Mouse (Mus musculus) embryo, embryonic 10 days (tissue): Measurements from ENCODE around the gene Rnf26.

Experiments
- DNase-seq: peaks from one replicate; pipeline ENCODE4 v3.0.0-alpha.2; 2015; ENCODE audit warnings: low spot score

Rnf26 gene

DNA sequence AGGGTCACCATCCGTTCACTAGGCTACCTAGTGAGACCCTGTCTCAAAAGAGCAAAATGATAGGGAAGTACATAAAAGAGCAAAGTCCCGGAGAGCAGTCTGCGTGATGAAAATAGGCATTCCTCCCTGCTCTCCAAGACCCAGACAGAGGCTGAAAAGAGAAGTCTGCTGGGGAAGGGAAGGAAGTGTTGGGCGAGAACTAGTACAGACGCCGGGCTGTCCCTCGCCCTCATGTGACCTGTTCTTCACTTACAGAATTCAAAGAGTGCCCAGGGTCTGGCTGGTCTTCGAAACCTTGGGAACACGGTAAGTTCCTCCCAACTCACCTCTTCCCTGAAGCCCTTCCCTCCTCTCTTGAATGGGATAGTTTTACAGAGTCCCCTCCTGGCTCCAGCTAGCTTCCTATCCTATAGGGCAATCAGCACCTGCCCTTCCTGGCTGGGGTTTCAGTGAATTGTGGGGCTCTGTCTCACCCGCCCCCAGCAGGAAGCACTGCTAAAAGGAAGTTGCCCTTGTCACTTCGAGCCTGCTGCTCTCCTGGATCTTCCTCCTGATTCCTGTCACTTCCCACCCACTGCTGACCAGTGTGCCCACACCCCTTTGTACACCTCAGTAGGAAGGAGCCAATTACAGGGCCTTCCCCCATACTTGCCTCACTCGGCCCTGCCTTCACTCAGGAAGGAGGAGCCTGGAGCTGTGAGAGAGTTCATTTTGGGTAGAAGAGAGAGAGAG lies 24.3 kb downstream of the Rnf26 start:
- no peak for DNase-seq

- peak; percentile 59 for DNase-seq
These were observed 25.4 kb downstream of the Rnf26 start for GRCm38 (mm10) chr9:44087761-44088455.

- no peak for DNase-seq
These were observed 26.4 kb downstream of the Rnf26 start for GRCm38 (mm10) chr9:44086960-44087359.

GRCm38 (mm10) chr9:44085741-44086665 lies 27.3 kb downstream of the Rnf26 start:
- no peak for DNase-seq

DNA sequence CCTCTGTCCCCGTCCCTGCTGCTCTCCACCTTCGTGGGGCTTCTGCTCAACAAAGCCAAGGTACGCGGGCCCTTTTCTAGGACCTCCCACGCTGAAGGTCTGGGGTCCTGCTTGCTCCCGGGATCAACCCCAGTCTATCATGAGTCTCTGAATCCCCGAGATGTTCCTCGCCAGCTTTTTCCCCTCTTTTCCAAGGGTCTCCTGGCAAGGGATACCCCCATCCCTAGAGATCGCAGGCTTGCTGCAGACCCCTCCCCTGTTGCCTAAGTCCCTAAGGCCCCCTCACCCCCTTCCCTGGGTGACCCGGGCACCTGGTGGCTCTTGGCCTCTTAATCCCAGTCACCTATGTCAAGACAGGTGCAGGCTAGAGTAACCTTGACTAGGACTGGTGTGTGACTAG lies 28.0 kb downstream of the Rnf26 start:
- no peak for DNase-seq

DNA sequence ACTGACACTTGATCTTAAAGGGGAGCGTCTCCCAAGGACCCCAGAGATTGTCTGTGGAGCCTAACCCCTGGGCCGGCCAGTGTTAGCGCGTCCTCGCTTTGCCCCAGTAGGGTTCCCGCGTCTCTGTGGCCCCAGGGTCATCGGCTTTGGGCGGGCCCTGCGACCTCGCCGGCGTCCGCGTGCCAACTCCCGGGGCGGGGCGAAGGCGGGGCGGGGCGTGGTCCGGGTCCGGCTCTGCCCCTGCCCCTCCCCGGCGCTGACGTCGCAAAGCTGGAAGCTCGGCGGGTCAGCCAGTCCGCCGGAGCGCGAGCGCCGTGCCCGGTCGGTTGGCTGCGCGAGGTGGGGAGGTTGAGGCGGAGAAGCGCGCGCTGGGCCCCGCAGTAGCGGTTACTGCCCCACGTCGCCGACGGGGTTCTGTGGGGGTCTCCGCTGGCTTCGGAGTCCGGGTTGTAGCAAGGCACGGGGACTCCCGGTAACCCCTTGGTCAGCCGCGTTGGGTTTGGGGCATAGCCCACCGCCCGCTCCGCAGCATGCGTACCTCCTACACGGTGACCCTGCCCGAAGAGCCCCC lies 28.6 kb downstream of the Rnf26 start:
- DNase-seq, result peak; percentile 89

DNA sequence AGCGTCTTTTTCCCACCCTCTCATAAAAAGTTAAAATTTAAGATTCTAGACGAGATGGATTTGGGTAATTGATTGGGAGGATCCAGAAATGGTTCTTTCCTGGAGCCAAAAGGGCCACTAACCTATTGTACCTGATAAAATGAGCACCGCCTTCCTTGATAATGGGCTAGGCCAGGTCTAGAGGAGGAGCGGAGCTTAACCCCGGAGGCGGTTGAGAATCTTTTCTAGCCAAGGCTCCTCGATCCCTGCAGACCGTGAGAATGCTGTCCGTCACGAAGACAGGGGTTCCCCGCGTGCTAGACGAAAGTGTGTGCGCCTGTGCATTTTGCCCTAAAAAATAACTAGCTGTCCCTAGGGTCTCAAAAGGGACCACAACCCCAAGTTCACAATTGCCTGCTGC lies 29.1 kb downstream of the Rnf26 start:
- DNase-seq, result peak; percentile 36

DNA sequence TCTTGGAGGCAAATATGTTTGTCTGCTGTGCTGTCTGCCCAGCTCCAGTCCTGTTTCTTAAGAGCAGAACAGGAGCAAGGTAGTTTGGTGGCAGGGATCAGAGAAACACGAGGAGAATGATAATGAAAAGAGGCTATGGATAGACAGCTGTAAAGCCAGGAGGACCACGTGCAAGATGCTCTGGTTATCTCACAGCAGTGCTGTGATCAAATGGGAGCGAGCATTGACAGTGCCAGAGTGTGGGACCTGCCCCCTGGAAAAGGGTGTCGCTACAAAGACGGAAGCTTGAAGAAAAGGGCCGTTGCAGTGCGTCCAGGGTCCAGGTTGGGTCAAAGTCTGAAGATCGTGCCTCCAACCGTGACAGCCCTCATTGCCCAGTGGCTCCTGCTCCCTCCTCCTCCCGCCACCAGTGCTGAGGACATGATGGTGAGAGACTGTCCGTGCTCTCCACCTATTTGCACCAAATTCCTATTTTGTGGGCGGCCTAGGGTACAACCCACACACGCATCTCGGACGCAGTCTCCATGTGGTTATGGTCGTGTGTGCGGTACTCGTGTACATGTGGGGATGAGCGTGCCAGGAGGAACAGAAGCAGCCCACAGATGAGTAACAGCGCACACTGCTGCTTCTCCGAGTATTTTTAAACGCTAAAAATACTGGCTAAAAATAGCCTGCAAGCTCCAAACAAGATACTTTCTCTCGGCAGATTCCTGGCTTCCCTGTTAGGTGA lies 29.8 kb downstream of the Rnf26 start:
- peak; percentile 25 for DNase-seq

- DNase-seq, result no peak
These were observed 31.1 kb downstream of the Rnf26 start for GRCm38 (mm10) chr9:44082266-44082665.

DNA sequence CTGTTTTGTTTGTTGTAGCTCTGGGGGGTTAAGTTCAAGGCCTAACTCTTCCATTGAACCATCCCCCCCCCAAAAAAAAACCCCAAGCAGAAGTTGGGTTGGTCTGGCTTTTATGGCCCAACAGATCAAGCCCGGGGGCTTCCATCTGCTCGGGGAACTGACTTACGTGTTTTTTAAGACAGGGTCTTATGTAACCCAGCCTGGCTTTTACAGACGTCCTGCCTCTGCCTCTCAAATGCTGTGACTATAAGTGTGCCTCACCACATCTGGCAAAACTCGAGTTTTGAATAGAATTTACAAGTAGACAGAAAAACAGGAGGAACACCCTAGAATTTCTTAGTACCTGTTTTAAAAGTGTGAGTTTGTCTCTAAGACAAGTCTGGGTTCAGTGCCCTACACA lies 31.7 kb downstream of the Rnf26 start:
- no peak for DNase-seq

DNA sequence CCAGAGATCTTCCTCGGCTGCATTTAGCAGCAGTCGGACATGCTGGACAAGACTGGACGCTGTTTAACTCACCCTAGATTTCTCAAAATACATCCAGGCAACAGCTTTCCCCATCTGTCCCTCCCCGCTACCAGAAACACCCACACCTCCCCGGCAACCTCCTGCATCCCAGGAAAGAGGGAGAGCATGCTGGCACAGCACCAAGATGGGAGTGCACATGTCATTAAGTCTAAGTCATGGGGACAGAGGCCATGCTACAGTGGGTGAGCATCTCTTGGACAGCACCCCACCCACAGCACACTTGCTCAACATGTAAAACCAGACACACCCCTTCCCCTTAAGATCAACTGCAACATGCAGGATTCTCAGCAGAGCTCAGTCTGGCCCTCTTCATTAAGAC lies 32.4 kb downstream of the Rnf26 start:
- DNase-seq, result no peak

- no peak for DNase-seq
These were observed 33.1 kb downstream of the Rnf26 start for GRCm38 (mm10) chr9:44079997-44080780.

DNA sequence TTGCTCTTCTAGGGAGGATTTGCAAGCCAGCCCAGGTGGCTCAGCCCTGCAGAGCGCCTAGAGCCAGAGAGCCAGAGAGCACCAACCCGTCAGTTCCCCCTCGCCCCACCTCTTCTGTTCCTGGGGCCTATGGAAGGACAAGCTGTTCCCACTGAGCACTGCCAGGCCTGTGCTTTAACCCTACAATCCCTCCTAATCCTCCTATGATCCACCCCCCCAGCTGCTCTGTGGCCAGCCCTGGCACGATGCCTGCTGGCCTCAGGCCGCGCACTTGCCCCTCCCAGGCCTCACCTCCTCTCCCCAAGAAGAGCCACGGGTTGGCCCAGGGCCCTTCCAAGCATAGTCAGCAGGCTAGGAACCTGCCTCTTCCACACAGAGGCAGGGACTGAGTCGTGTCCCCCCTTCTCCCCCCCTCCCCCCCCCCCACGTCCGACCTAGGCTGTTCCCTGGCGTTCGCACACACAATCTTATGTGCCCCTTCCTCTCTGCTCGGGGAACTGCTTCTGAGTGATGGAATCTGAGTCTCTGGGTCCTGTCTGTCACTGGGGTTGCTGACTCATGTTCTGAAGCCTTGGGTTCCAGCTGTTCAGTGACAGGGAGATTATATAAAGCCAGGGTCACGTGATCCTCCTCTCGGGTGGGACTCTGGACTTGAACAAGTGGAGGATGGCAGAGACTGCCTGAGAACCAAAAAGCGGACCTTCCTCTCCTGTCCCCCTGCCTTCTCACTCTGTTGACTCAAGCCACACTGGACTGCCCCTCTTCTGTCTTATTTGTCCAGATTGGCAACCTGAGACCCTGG lies 34.2 kb downstream of the Rnf26 start:
- DNase-seq, result no peak

- DNase-seq, result no peak
These were observed 35.0 kb downstream of the Rnf26 start for GRCm38 (mm10) chr9:44078136-44078797.

GRCm38 (mm10) chr9:44077266-44077910 lies 35.9 kb downstream of the Rnf26 start:
- no peak for DNase-seq

- DNase-seq, result peak; percentile 79
These were observed 36.6 kb downstream of the Rnf26 start for GRCm38 (mm10) chr9:44076764-44077120.

GRCm38 (mm10) chr9:44075996-44076763 lies 37.1 kb downstream of the Rnf26 start:
- DNase-seq, result no peak
